Mouse (Mus musculus) kidney, postnatal 36 days (tissue): ENCODE results near the gene Zc3h18.

ENCODE experiments used
- DNase-seq, 2 experiments: peaks; one replicate each; pipeline ENCODE4 v3.0.0; 2021 to 2022; ENCODE audit warnings: mixed read lengths in 2 of 2

Gene Zc3h18

DNA sequence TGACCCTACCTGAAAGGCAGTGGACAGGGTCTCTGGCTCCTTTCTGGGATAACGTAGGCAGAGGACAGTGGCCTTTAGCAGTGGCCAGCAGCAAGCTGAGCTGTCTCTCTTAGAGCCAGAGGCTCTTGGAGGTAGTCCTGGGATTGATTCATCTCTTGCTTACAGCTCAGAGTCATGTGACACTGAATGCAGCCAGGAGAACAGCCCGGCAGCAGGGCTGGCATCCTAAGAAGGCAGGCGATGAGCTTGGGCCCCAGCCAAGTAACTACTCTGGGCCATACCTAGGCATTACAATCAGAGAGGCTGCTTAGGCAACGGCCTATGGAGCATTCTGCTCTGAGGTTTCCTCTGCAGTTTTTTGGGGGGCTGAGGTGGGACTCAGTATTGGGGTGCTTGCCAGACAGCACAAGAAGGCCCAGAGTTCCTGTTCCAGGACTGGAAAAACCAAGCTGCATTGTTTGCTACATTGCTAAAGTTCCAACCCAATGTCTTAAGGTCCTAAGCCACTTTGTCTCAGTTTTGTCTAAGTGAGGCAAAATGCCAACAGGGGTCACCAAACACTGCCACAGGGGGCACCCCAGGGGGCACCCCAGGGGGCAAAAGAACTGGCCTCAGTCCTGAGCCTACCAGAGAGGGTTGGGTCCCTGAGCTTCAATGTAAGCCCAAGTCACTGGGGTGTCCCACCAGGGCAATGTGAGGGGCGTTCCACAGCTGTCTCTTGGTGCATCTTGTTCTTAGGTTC lies 28.4 kb upstream of the Zc3h18 start:
- DNase-seq, result no peak

DNA sequence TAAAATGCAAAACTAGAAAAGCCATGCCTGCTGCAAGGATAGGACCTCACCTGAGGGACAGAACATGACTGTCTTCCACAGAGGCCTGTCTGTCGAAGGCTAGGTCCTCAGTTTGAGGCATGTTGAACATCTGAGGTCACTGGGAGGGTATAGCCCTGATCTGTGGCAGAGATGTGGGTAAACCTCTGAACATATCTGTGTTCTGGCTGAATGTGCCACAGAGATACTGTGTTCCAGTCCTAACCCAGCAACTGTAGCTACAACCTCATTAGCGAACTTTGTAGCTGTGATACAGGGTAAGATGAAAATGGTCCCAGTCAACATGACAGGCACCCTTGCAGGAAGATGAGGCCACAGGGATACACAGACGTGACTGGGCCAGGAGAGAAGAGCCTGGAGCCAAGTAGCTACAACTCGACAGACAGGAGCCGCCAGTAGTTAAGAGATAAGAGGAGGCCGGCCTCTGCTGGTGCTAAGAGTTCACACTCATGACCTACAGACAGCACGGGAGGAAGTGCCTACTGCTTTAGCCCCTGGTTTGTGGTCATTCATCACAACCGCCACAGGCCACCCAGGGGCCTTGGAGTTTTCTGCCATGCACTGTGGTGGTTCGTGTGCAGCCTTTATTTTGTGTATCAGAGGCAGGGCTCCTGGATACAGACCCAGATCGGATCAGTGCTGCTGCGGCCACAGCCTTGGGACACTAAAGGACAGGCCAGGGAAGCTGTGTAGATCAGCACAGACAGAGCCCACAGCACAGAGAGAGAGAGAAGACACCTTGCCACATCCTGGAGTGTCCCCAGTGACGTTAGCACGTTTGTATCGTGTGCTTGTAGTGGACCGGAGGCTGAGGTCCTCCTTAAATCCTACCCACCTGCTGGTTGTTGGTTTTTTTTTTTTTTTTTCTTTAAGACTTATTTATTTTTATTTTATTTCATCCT lies 26.8 kb upstream of the Zc3h18 start:
- no peak for DNase-seq

DNA sequence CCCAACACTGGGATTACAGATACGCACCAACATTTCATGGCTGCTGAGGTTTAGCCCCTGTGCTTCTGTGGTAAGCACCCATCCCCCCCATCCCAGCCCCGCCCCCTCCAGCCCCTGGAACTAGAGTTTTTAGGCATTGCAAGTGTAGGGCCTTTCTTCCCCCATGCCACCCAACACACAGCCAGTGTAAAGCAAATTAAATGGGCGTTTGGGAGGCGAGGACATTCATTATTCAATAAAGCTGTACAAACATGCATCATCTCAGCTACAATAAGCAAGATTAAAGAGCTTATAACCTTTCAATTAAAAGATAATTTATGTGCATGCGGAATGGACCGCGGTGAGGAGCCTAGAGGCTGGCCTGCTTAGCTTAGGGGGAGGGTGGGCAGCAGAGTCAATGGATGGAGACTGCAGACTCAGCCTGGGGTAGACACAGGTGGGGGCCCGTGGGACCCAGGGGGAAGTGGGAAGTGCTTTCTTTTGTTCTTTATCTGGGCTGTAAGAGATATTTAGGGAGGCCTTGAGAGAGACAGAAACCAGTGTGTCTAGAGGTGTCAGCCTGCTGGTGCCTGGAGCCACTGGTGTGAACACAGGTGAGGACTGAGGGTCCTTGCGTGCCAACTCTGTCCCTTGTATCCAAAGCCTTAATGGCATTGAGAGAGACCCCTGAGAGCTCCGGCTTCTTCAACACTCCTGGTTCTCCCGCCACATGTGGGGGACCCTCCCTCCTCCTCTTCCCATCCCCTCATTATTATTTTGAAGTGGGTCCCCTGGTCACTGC lies 25.9 kb upstream of the Zc3h18 start:
- DNase-seq, result no peak

DNA sequence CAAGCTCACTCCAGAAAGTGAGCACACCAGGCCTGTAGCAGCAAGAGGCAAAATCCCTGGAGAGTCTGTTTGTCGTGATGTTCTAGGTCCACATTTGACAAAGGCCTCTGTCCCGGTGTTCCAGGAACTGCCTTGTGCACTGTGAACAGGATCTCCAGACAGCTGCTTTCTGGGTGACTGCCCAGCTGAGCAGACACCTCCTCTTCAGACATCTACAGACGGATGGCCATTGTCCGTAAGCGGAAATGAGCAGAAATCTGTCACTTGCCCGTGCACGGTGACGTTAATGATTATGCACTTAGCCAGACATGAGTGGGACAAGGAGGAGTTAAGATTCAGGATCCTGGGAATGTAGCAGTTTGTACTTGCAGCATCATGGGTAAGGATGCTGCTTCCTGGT lies 22.3 kb upstream of the Zc3h18 start:
- DNase-seq, result peak; percentile 29 to 39

DNA sequence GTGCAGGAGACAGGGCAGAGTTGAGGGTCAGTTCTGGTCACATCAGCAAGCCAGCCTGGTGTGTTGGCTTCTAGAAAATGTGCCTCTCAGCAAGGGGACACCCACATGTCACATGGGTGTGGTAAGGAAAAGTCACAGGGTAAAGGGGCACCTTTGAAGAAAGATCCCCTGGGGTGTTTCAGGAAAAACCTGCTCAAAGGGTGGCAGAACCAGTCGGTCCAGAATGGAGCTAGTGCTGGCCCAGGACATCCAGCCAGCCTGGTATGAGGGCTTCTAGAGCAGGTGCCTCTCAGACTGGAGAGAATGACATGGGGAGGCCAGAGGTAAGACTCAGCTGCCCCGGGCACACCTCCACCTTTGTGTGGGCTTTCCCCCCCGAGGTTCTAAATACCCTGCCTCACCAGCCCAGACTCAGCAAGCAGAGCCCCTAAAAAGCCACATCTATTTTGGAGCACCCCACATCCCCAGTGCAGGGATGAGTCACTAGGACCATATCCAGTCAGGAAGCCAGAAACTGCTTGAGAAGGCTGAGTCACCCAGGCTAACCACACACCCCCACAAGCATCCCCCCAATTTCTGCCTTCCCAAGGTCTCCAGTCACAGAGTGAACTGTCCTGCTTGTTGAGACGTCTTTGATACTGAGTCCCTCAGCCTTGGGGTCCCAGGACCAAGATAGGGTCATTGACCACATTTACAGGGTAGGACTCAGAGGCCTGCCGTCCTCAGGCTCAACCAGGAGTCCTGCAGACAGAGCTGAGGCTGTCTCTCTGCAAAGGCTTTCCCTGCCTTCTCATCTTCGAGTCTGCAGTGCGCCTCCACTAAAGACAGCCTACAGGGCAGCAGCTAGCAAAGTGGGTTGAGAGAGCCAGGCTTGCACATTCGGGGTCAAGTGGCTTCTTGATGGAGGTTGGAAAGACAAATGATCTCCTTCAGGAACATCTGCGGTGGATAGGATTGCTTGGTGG lies 20.5 kb upstream of the Zc3h18 start:
- no peak for DNase-seq

DNA sequence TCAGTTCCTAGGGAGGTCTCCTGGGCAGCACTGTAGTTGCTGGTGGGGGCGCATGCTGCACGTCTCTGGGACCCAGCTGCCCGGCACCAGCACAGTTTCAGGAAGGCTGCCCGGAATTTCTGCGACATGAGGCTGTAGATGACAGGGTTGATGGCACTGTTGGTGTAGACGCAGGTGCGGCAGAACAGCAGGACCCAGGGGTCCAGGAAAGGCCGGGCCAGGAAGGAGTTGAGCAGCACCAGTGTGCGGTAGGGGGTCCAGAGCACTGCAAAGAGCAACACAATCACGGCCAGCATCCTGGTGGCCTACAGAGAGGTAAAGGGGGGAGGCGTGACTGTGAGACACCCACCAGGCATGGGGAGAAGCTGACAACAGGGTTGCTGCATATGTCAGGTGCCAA lies 19.2 kb upstream of the Zc3h18 start:
- no peak for DNase-seq

DNA sequence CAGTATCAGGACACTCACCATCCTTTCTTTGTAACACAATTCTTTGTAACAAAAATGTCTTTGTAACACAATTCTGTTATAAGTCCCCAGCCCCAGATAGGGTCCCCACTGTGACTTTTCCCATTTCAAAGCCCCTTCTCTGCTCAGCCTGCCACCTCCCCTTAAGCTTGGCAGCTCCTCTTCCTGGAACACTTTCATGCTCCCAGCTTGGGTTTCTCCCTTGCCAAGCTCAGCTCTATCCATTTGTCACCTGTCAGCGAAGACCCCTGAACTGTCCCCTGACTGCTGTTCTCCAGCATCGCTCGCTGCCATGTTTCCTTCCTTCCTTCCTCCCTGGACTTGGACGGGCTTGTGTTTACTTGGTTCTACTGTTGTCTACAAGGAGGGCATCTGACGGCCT lies 18.8 kb upstream of the Zc3h18 start:
- DNase-seq, result no peak

DNA sequence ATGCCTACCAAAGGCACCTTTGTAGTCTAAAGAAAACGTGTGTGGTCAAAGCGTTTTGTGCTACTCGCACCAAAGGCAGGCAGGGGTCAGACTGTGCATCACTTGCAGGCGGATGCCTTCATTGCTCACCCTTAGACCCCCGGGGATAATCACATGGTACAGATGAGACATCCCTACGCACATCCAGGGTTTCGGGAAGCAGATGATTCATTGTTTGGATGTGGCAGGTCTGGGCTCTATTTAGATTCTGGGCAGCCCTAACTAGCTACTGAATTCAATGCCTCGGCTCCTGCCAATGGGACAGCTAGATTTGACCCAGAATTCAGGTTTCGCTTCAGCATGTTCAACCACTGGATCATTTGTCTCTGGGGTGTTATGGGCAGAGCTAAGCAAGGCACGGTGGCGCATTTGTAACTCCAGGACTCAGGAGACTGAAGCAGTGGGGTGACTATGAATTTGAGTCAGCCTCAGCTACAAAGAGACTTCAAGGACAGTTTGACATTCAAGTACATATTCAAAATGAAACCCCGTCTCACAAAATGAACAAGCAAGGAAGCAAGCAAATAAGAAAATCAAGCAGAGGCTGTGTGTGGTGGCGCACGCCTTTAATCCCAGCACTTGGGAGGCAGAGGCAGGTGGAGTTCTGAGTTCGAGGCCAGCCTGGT lies 17.2 kb upstream of the Zc3h18 start:
- DNase-seq, result no peak

DNA sequence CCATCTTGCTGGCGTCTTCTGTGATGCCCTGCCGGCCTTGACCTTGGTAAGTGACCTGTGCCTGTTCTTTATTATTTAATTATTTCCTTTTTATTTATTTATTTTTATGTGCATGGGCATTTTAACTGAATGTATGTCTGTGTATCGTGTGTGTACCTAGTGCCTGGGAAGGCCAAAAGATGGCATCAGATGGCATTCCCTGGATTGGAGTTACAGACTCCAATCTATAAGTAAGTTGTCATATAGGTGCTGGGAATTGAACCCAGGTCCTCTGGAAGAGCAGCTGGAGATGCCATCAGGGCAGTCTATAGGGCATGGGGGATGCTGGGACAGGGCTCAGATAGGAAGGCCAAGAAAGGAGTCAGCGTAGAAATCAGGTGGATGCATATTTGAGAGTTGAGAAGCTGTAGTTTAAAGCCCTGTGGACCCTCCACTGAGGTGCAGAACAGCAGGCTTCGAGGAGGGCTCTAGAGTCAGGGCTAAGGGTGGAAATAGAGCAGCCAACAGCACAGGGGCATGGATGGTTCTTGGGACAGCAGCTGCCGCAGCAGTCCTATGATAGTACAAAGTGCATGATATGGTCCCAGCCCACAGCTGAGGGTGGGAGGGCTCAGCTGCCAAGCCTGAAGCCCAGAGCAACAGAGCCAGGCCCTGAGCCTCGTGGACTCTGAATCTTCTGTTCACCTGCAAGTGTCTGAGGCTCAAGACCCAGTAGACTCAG lies 15.6 kb upstream of the Zc3h18 start, which contains the start of gene Trhr2:
TSS of gene Trhr2 (minus strand) at position 51 of the 721 bp plus-strand sequence.
- no peak for DNase-seq

DNA sequence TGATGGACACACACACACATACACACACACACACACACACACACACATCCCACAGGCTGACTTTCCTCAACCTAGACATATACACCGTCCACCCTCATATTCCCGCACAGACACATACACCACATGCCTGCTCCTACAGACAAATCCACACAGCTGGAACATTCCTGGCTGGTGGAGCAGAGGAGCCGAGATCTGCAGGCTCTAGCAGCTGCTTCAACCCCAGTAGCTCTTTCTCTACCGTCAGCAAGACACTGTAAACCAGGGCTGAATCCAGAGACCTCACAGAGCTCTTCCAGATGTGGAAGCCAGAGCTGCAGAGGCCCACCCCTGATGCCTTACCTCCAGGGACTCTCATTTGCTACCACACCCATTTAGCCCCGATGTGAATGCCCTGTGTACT lies 14.1 kb upstream of the Zc3h18 start:
- no peak for DNase-seq

DNA sequence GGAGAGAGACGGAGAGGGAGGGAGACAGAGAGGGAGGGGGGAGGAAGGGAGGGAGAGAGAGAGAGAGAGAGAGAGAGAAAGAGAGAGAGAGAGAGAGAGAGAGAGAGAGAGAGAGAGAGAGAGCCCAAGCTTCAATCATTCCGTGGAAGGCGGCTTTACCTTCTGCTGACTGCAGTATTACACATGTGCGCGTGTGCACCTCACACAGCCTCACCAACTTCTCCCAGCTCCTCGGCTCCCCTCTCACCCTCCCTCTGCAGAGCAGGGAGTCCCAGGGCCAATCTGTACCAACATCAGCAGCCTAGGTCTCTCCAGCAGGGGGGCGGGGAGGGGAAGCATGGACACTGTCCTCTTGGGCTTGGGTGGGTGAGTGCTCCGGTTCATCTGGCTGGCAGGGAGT lies 13.4 kb upstream of the Zc3h18 start:
- DNase-seq, result no peak

DNA sequence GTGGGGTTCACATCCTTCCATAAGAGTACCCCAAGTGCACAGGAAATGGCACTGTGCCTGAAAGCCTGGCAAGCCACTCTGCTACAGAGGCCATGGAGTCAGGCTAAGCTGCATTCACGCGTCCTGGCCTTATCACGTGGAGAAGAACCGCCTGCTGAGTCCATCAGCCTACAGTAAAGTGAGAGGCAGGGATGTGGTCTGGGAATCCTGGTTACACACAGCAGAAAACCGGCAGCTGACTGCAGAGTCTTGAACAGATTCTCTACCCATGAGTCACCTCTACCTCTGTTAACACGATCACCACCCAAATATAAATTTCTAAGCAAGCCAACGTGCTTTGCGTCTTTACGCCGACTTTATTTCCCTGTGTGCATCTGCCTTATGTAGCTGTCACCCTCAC lies 7.9 kb upstream of the Zc3h18 start:
- DNase-seq, result no peak

DNA sequence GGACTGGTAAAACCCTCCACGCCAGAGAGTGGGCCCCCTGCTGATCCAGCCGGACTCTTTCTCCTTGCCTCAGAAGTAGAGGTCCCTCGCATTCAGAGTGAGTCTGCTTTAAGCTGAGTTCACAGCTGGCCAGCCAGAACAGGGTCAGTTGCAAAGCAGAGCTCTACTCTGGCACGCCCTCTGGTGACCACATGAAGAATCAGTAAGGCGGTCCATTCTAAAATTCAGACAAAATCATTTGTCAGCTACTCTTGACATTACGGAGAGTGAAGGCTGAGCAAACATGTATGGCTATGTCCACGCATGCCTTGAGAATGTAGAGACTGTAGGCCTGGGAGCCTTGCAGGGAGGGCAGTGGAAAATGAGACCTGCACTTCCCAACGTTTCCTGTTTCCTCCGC lies 6.7 kb upstream of the Zc3h18 start:
- DNase-seq, result peak; percentile 74 to 90

DNA sequence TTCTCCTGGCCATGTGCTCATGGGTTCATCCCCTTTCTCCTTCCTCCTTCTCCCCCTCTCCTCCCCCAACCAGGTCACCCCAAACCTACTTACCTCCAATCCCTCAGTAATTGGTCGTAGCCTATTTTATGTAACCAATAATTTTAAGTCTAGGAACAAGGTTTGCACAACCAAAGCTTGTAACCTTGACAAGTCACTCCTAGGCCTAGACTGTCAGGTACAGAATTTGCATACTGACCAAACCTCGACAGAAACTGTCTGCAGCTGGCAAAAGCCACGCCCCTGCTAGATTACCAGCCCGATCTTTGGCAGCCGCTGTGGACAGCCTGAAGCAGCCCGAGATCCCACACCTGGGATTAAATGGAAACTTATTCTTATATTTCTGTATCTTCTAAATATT lies 4.7 kb upstream of the Zc3h18 start:
- DNase-seq, result no peak

DNA sequence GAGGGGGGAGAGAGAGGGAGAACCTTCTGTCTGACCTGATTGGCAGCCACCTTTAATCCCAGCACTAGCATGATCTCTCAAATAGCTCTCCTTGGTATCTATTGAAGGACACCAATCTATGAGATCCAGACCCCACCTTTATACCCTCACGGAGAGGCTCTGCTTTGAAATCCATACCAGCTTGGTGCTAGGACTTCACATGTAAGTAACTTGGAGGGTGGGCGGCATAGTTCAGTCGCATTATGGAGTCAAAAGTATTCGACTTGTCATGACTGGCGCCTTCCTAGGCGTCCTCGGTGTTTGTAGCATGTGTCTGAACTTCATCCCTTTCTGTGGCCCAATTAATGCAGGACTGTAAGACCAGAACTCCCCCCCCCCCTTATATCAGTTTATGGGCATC lies 1.1 kb upstream of the Zc3h18 start:
- no peak for DNase-seq

DNA sequence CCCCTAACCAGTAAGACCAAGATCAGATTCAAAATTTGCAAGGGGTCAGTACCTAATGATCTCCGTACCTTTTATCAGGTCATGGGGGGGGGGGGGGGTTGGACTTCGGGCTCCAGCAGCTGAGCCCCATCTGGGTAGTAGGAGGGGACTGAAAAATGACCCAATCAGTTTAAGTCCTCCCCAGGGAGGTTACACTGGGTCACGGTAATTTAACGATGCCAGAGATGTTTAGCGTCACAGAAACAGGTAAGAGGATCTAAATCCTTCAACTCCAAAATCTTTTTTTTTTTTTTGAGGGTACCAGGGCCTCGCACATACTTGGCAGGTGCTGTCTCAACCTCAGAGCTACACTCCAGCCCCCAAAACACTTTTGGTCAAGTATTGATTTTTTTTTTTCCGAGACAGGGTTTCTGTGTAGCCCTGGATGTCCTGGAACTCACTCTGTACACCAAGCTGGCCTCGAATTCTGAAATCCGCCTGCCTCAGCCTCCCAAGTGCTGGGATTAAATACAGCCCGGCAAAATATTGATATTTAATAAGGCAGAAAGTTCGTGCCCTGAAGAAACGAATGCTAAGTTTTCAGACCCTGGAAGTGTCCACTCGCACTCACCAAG lies 551 bp upstream of the Zc3h18 start:
- DNase-seq, result no peak

DNA sequence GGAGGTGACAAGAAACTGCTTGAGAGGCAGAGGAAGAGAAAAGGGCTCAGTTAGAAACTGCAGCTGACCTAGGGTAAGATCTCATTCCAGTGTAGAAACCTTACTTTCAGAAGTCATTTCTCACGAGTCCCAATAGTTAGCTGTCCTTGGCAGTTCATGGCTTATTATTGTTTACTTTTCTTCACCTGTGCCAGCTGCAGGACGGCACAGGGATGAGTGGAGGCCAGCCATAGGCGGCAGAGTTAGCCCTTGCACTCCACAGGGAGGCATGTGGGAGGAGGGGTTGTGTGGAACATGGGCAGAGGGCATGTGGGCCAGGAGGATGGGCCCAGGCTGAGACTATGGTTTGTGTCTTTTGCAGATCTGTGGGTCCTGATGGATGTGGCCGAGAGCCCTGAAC lies 6.6 kb downstream of the Zc3h18 start:
- no peak for DNase-seq

DNA sequence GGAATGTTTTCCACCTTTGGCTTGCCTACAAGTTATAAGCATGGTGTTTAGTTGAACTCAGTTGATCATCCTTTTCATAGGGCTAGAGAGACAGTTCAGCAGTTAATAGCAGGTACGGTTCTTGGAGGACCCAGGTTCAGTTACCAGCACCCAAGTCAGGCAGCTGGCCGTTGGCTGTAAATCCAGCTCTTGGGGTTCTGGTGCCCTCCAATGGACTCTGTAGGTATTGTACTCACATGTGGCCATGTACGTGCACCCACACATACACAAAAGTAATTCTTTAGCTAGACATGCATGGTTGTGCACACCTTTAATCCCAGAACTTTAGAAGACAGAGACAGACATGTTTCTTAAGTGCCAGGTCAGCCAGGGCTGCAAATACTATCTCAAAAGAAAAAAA lies 12.9 kb downstream of the Zc3h18 start:
- DNase-seq, result peak in 1 of 2 experiments; percentile 22

DNA sequence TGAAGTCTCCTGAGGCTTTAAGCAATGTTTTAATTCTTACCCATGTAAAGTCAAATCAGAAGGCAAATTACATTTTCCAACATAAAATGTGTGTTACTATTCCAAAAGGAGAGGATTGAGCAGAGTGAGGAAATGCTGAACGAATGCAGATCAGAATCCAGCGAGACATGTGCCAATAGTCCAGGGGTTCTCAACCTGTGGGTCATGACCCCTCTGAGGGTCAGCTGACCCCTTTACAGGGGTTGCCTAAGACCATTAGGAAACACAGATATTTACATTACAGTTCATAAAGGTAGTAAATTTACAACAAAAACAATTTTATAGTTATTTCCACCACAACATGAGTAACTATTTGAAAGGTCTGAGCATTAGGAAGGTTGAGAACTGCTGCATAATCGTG lies 14.3 kb downstream of the Zc3h18 start:
- no peak for DNase-seq

DNA sequence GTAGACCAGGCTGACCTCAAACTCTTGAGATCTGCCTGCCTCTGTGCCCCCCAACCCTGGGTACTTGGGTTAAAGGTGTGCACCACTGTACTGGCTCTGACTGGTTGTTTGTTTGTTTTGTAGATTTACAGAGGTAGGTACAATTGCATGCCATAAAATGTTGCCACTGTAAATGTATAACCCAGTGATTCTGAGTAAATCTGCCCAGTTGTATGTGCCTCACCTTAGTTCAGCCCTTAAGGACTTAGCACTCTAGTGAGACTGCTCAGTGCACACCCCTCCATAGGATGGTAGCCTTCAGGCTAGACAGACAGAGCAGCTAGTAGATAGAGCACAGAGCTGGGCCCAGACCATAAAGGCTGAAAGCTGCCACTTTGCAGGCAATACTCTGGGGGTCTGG lies 17.3 kb downstream of the Zc3h18 start:
- DNase-seq, result no peak
